Mouse (Mus musculus) adrenal gland, postnatal 25 days (tissue): ENCODE data around the gene Serpina3a. TPM values are rescaled to one million over a fixed set of nuclear protein-coding genes. Genes with fewer than 3 reads are reported as not detected.

Source experiments
- DNase-seq: peaks from one replicate; pipeline ENCODE4 v3.0.0; 2021; ENCODE audit warnings: mixed read lengths
- total RNA-seq: library from RNA; stranded (reverse); gene quantifications from 2 replicates; pipeline ENCODE4 v1.2.3, GENCODE M21; 2021

Serpina3a gene
- total RNA-seq, 1 experiment from 2014 or later, result not detected

GRCm38 (mm10) chr12:104143286-104143685, 30.8 kb downstream of the Serpina3a start:
- no peak for DNase-seq

GRCm38 (mm10) chr12:104145571-104145970, 33.0 kb downstream of the Serpina3a start:
- no peak for DNase-seq

GRCm38 (mm10) chr12:104151989-104152388, 39.5 kb downstream of the Serpina3a start:
- DNase-seq, result no peak

GRCm38 (mm10) chr12:104153041-104153645, 40.6 kb downstream of the Serpina3a start:
- DNase-seq, result no peak

GRCm38 (mm10) chr12:104153656-104154055, 41.1 kb downstream of the Serpina3a start, which contains the start of gene Serpina3c:
Serpina3c (minus strand) TSS chr12:104153870.
- DNase-seq, result no peak

Other genes starting within 250 kb of the Serpina3a start
- gene Serpina1a, start 249.2 kb upstream of the Serpina3a start, total RNA-seq, result 0.46 and 28.4 TPM in 2 replicates
- gene Serpina1c, start 207.8 kb upstream of the Serpina3a start, total RNA-seq, result 41.5 TPM in 1 of 2 replicates, not detected in the other
- gene Serpina1e, start 153.7 kb upstream of the Serpina3a start, total RNA-seq, result 0.24 and 32.8 TPM in 2 replicates
- gene Serpina11, start 122.8 kb upstream of the Serpina3a start, total RNA-seq, result not detected in 2 replicates
- gene Serpina9, start 99.0 kb upstream of the Serpina3a start, total RNA-seq, result not detected in 2 replicates
- gene Serpina12, start 68.3 kb upstream of the Serpina3a start, total RNA-seq, result 0.12 and 0.24 TPM in 2 replicates
- gene Serpina5, start 11.6 kb upstream of the Serpina3a start, total RNA-seq, result not detected in 2 replicates
- 0.18 TPM in 1 of 2 replicates, not detected in the other for gene Serpina3b, start 15.3 kb downstream of the Serpina3a start, total RNA-seq
- 8.4 and 13.2 TPM in 2 replicates for gene Serpina3c, start 41.1 kb downstream of the Serpina3a start, total RNA-seq
- 0.15 TPM in 1 of 2 replicates, not detected in the other for gene Serpina3f, start 101.8 kb downstream of the Serpina3a start, total RNA-seq
- 2.6 TPM in 2 replicates for gene Serpina3g, start 123.5 kb downstream of the Serpina3a start, total RNA-seq
- not detected in 2 replicates for gene Serpina3i, start 150.4 kb downstream of the Serpina3a start, total RNA-seq
- not detected in 2 replicates for gene Serpina3j, start 201.8 kb downstream of the Serpina3a start, total RNA-seq
- gene Serpina3k, start 225.8 kb downstream of the Serpina3a start, total RNA-seq, result 1.2 and 103 TPM in 2 replicates
- 0.64 and 8.5 TPM in 2 replicates for gene Serpina3m, start 225.8 kb downstream of the Serpina3a start, total RNA-seq